Mouse (Mus musculus) heart, embryonic 14.5 days (tissue): ENCODE measurements at regions not wholly inside any gene's neighbourhood (a gene's known extent, or its start where the extent isn't known, plus 50 kb on each side); places are given as distances from the start of the nearest gene placed in this dataset.

Source experiments
- ATAC-seq: fragments of 200-750 bp; cut with Nextera tagmentation; 2 replicates; pipeline ENCODE4 v1.8.0; 2017; ENCODE audit warnings: low read depth, moderate TSS enrichment; ENCODE audit not compliant: insufficient number of reproducible peaks, insufficient read depth, low FRiP score
- H3K27ac ChIP-seq, 2 experiments: fragments of 200-500 bp in 1 of 2; fragments of 300-500 bp in 1 of 2; sonication (generic) in 1 of 2; replicated peaks in 1 of 2; 2 replicates each; pipeline ENCODE4 v1.5.1; 2012 to 2014; ENCODE audit warnings: low read depth in 2 of 2, low read length in 2 of 2, control low read depth in 1 of 2, mild to moderate bottlenecking in 1 of 2, mixed read lengths in 1 of 2; ENCODE audit not compliant: control insufficient read depth in 1 of 2, insufficient read depth in 1 of 2
- H3K27me3 ChIP-seq: fragments of 300-500 bp; sonication (generic); 2 replicates; pipeline ENCODE4 v1.6.1; 2014; ENCODE audit warnings: mild to moderate bottlenecking, low read length, control low read depth; ENCODE audit not compliant: control insufficient read depth, insufficient read depth
- H3K36me3 ChIP-seq: fragments of 300-500 bp; sonication (generic); 2 replicates; pipeline ENCODE4 v1.6.1; 2014; ENCODE audit warnings: mild to moderate bottlenecking, control low read depth, low read length, mixed read lengths; ENCODE audit not compliant: control insufficient read depth, insufficient read depth
- H3K4me1 ChIP-seq, 2 experiments: fragments of 200-500 bp in 1 of 2; fragments of 300-500 bp in 1 of 2; sonication (generic) in 1 of 2; 2 replicates each; pipeline ENCODE4 v1.6.1; 2012 to 2014; ENCODE audit warnings: low read length in 2 of 2, control low read depth in 1 of 2, mixed read lengths in 1 of 2; ENCODE audit not compliant: control insufficient read depth in 2 of 2, insufficient read depth in 2 of 2
- H3K4me2 ChIP-seq: fragments of 300-500 bp; sonication (generic); 2 replicates; pipeline ENCODE4 v1.6.1; 2014; ENCODE audit warnings: mild to moderate bottlenecking, low read length
- H3K4me3 ChIP-seq, 2 experiments: fragments of 200-500 bp in 1 of 2; fragments of 300-500 bp in 1 of 2; sonication (generic) in 1 of 2; 2 replicates each; pipeline ENCODE4 v1.5.1; 2012 to 2014; ENCODE audit warnings: low read length in 2 of 2, mild to moderate bottlenecking in 2 of 2, control low read depth in 1 of 2, low read depth in 1 of 2, moderate library complexity in 1 of 2; ENCODE audit not compliant: control insufficient read depth in 1 of 2, insufficient read depth in 1 of 2
- H3K9ac ChIP-seq: fragments of 300-500 bp; sonication (generic); 2 replicates; pipeline ENCODE4 v1.6.1; 2014; ENCODE audit warnings: mild to moderate bottlenecking, low read length
- H3K9me3 ChIP-seq: fragments of 300-500 bp; sonication (generic); 2 replicates; pipeline ENCODE4 v1.6.1; 2016; ENCODE audit warnings: low read length, control low read depth; ENCODE audit not compliant: control insufficient read depth
- WGBS: fragments of 180-500 bp; shearing (Covaris S2); extraction: QIAGEN DNeasy Blood & Tissue Kit; methylation state at CpG from one replicate; pipeline ENCODE4 v1.1.7; 2014; 5-methylcytosine and 5-hydroxymethylcytosine counted together

- no peak overlapping the region for H3K4me2 ChIP-seq
- ATAC-seq, result no peak
- no peaks in the 10 kb centered on the region for H3K36me3 ChIP-seq
- H3K27ac ChIP-seq, result 0 out of 4 replicates have a peak overlapping the region, but pooled peaks of 1 of the 2 experiments have one; percentile 27
- H3K9me3 ChIP-seq, result no peaks in the 10 kb centered on the region
- no peak overlapping the region for H3K9ac ChIP-seq
- no peaks in the 10 kb centered on the region; a peak in 1 of 4 replicates for H3K4me1 ChIP-seq
- no peaks in the 10 kb centered on the region for H3K27me3 ChIP-seq
- WGBS, result 55% methylated on average over 3 of the region's 3 CpGs
- H3K4me3 ChIP-seq, result no peak overlapping the region
Observed at GRCm38 (mm10) chr1:46999337-46999736, 106.7 kb upstream of the Slc39a10 start.

- Histone ChIP-seq H3K27me3 (no peaks in the 10 kb centered on the region), H3K4me3 (no peak overlapping the region), H3K9ac (no peak overlapping the region), H3K4me1 (no peaks in the 10 kb centered on the region), H3K9me3 (no peaks in the 10 kb centered on the region), H3K4me2 (no peak overlapping the region), H3K27ac (no peak overlapping the region), H3K36me3 (no peaks in the 10 kb centered on the region)
- 76% methylated on average over 1 of the region's 1 CpGs for WGBS
- no peak for ATAC-seq
Observed at GRCm38 (mm10) chr1:46985978-46986377, 93.3 kb upstream of the Slc39a10 start.

DNA sequence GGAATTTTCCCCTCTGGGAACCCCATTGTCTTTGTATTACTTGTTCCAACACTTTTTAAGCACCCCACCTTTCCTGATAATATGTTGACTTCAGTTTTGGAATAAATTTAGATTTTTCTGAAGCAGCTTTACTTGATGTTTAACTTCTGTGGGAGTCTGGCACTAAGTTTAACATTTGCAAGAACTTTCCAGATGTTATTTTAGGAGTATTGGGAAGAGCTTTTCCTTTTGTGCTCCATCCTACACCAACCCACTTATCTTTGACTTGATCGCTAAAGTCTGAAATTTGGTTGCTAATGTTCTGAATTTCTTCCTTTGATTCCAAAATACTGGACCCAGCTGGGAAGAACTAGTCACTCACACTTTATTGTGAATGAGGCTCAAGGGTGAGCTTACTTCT is 90.4 kb upstream of the Slc39a10 start:
- no peak overlapping the region for H3K4me3 ChIP-seq
- H3K9me3 ChIP-seq, result peaks cover 12% of the 10 kb centered on the region; the same call in 1 of the 2 replicates
- H3K4me2 ChIP-seq, result no peak overlapping the region
- ATAC-seq, result no peak
- no peaks in the 10 kb centered on the region for H3K36me3 ChIP-seq
- no peaks in the 10 kb centered on the region for H3K4me1 ChIP-seq
- no peak overlapping the region for H3K9ac ChIP-seq
- 100% methylated on average over 1 of the region's 1 CpGs for WGBS
- no peaks in the 10 kb centered on the region for H3K27me3 ChIP-seq
- no peak overlapping the region for H3K27ac ChIP-seq

GRCm38 (mm10) chr1:46970470-46970869 is 77.8 kb upstream of the Slc39a10 start:
- Histone ChIP-seq H3K4me3 (no peak overlapping the region), H3K4me2 (peak overlapping the region; percentile 35), H3K27me3 (no peaks in the 10 kb centered on the region), H3K9ac (no peak overlapping the region), H3K36me3 (no peaks in the 10 kb centered on the region), H3K4me1 (no peaks in the 10 kb centered on the region; a peak in 2 of 4 replicates), H3K9me3 (no peaks in the 10 kb centered on the region), H3K27ac (no peak overlapping the region)
- WGBS, result 7% methylated on average over 3 of the region's 3 CpGs
- ATAC-seq, result no peak

GRCm38 (mm10) chr1:46968361-46968760 is 75.7 kb upstream of the Slc39a10 start:
- Histone ChIP-seq H3K4me3 (no peak overlapping the region), H3K4me1 (no peaks in the 10 kb centered on the region; a peak in 2 of 4 replicates), H3K9me3 (no peaks in the 10 kb centered on the region), H3K36me3 (no peaks in the 10 kb centered on the region), H3K27me3 (no peaks in the 10 kb centered on the region), H3K27ac (no peak overlapping the region), H3K9ac (no peak overlapping the region), H3K4me2 (no peak overlapping the region)
- ATAC-seq, result no peak
- WGBS, result 56% methylated on average over 3 of the region's 3 CpGs

DNA sequence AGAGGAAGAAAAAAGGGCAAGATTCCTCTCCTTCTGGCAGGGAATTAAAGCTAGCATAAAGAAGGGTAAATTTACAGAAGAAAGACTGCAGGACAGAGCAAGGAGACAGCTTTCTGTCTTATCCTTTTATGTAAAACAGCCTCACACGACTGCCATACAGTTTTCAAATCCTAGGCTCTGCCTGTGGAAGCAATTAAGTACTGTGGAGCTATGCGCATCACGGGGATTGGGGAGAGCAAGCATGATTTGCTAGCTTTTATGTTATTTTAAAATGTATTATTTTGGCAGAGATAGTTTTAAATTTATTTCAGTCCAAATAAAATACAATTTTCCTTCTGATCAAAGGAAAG is 74.2 kb upstream of the Slc39a10 start:
- H3K4me3 ChIP-seq, result no peak overlapping the region
- H3K9me3 ChIP-seq, result no peaks in the 10 kb centered on the region
- no peaks in the 10 kb centered on the region for H3K27me3 ChIP-seq
- H3K27ac ChIP-seq, result no peak overlapping the region
- no peak overlapping the region for H3K4me2 ChIP-seq
- no peaks in the 10 kb centered on the region for H3K36me3 ChIP-seq
- ATAC-seq, result no peak
- H3K9ac ChIP-seq, result no peak overlapping the region
- no peaks in the 10 kb centered on the region; a peak in 2 of 4 replicates for H3K4me1 ChIP-seq
- 69% methylated on average over 3 of the region's 3 CpGs for WGBS

- H3K9me3 ChIP-seq, result 0 out of 2 replicates have a peak, but pooled peaks cover 3% of the 10 kb centered on the region
- H3K27ac ChIP-seq, result no peak overlapping the region
- ATAC-seq, result no peak
- no peaks in the 10 kb centered on the region; a peak in 2 of 4 replicates for H3K4me1 ChIP-seq
- H3K4me2 ChIP-seq, result no peak overlapping the region
- no peaks in the 10 kb centered on the region for H3K27me3 ChIP-seq
- no peaks in the 10 kb centered on the region for H3K36me3 ChIP-seq
- WGBS, result 47% methylated on average over 5 of the region's 5 CpGs
- no peak overlapping the region for H3K4me3 ChIP-seq
- no peak overlapping the region for H3K9ac ChIP-seq
Observed at GRCm38 (mm10) chr1:46965996-46966916, 73.6 kb upstream of the Slc39a10 start.
